Mouse (Mus musculus): Measurements from ENCODE around the gene Slc6a11. TPM values are rescaled to one million over a fixed set of nuclear protein-coding genes. Genes with fewer than 3 reads are reported as not detected.

The Slc6a11 gene
- polyA plus RNA-seq, 1 experiment from 2014 or later = 33.4 TPM

- Histone ChIP-seq H3K4me2 (peak overlapping the region; percentile 34; the same call in 1 of the 2 replicates), H3K4me1 (replicated peaks) (peaks cover 92% of the 10 kb centered on the region), H3K36me3 (no peaks in the 10 kb centered on the region), H3K9me3 (no peaks in the 10 kb centered on the region), H3K27ac (replicated peaks) (peak overlapping the region; percentile 77), H3K9ac (no peak overlapping the region), H3K4me3 (no peak overlapping the region), H3K27me3 (peaks cover under 1% of the 10 kb centered on the region; the same call in 1 of the 2 replicates)
- 47% methylated on average over 5 of the region's 5 CpGs for WGBS
- no peak for ATAC-seq (ENCODE audit: low read depth)
Observed at GRCm38 (mm10) chr6:114291396-114291795, 160.4 kb downstream of the Slc6a11 start.

- Histone ChIP-seq H3K27ac (replicated peaks) (no peak overlapping the region; the same call in 1 of the 2 replicates), H3K27me3 (peaks cover under 1% of the 10 kb centered on the region; the same call in 1 of the 2 replicates), H3K9ac (no peak overlapping the region), H3K36me3 (no peaks in the 10 kb centered on the region), H3K4me2 (no peak overlapping the region), H3K4me1 (replicated peaks) (peaks cover 98% of the 10 kb centered on the region), H3K9me3 (no peaks in the 10 kb centered on the region), H3K4me3 (no peak overlapping the region)
- no peak for ATAC-seq (ENCODE audit: low read depth)
- WGBS = 34% methylated on average over 8 of the region's 8 CpGs
Observed at GRCm38 (mm10) chr6:114293511-114293910, 162.5 kb downstream of the Slc6a11 start.

- H3K9me3 ChIP-seq = no peaks in the 10 kb centered on the region
- H3K27ac ChIP-seq (replicated peaks) = no peak overlapping the region
- no peak overlapping the region for H3K4me3 ChIP-seq
- H3K4me2 ChIP-seq = no peak overlapping the region
- WGBS = 80% methylated on average over 4 of the region's 4 CpGs
- no peaks in the 10 kb centered on the region for H3K36me3 ChIP-seq
- H3K4me1 ChIP-seq (replicated peaks) = peaks cover 89% of the 10 kb centered on the region
- ATAC-seq (ENCODE audit: low read depth) = no peak
- H3K9ac ChIP-seq = no peak overlapping the region
- H3K27me3 ChIP-seq = peaks cover 3% of the 10 kb centered on the region; the same call in 1 of the 2 replicates
Observed at GRCm38 (mm10) chr6:114295086-114295485, 164.0 kb downstream of the Slc6a11 start.

- no peaks in the 10 kb centered on the region for H3K9me3 ChIP-seq
- peaks cover 3% of the 10 kb centered on the region; the same call in 1 of the 2 replicates for H3K27me3 ChIP-seq
- 16% methylated on average over 10 of the region's 10 CpGs for WGBS
- H3K4me1 ChIP-seq (replicated peaks) = peaks cover 66% of the 10 kb centered on the region
- H3K27ac ChIP-seq (replicated peaks) = peak overlapping the region; percentile 84
- peaks cover 17% of the 10 kb centered on the region for H3K36me3 ChIP-seq
- peak; percentile 62 for ATAC-seq (ENCODE audit: low read depth)
- no peak overlapping the region for H3K4me2 ChIP-seq
- H3K9ac ChIP-seq = peak overlapping the region; percentile 52
- H3K4me3 ChIP-seq = no peak overlapping the region
Observed at GRCm38 (mm10) chr6:114297260-114298002, 166.4 kb downstream of the Slc6a11 start.

Other genes with a start within 250 kb of the Slc6a11 start
- gene Atp2b2, start 88.6 kb upstream of the Slc6a11 start, polyA plus RNA-seq (2015; fragmentation: Nextera tagmentation; extraction: Ambion mirVana) = 22.0 and 23.4 TPM in 2 replicates
- 66.6 and 67.8 TPM in 2 replicates for gene Slc6a1, start 151.4 kb downstream of the Slc6a11 start, polyA plus RNA-seq (2015; fragmentation: Nextera tagmentation; extraction: Ambion mirVana)

All from neural tube, embryonic 13.5 days (tissue).